Mouse (Mus musculus) ES-CJ7 (cell line): ENCODE data around the gene Ppp4r1.
A peak's percentile ranks its signal among the peaks of the same experiment; 100 is the strongest.

Source experiments
- DNase-seq: peaks from one replicate; pipeline ENCODE4 v3.0.0; 2011; ENCODE audit warnings: low read depth, low spot score

Ppp4r1 gene

GRCm38 (mm10) chr17:65771951-65772934, 10.1 kb upstream of the Ppp4r1 start, which contains the start of gene Rab31:
TSS of gene Rab31 (minus strand) at chr17:65772752.
- no peak for DNase-seq

DNA sequence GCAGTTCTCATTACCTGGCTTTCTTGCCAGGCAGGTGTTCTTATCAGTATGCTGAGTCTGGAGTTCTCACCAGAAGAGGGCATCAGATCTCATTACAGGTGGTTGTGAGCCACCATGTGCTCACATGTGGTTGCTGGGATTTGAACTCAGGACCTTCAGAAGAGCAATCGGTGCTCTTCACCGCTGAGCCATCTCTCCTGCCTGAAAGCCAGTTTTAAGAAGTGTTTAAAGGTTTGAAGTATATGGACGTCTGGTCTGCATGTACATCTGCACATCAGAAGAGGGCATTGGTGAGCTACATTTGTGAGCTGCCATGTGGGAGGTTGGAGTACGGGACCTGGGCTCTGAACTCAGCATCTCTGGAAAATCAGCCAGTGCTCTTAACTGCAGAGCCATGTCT, 8.8 kb upstream of the Ppp4r1 start:
- DNase-seq: no peak

GRCm38 (mm10) chr17:65774439-65774838, 7.9 kb upstream of the Ppp4r1 start:
- DNase-seq: no peak

DNA sequence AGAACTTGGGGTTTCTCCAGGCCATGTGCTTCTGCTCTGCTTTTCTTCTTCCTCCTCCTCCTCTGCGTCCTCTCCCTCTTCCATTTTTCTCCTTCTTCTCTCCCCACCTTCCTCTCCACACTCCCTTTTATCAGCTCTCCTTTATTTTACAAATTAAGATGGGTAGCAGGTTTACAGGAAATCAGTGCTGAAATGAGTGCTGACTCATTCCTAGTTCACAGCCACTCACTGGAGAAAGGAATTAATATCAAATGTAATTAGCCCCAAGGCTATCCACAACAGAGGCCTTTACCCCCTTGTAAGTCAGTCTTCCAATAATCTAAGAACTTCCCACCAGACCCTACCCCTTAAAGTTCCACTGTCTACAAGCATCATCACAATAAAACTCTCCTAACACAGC, 6.1 kb upstream of the Ppp4r1 start:
- DNase-seq: no peak

- DNase-seq: peak; percentile 81
Observed at GRCm38 (mm10) chr17:65777461-65777860, 4.9 kb upstream of the Ppp4r1 start.

DNA sequence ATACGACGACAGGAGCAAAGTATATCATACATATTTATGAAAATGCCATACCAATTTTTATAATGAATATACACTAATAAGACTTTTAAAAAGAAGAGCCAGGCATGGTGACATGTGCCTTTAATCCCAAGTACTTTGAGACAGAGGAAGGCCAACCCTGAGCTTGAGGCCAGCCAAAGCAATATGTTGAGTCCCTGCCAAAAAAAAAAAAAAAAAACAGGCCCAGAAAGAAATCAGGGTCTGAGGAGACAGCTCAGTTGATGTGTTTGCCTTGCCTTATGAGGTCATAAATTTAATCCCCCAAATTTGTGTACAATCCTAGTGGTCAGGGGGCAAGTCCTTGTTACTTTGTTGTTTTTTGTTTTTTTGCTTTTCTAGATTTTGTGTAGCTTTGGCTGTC, 1.4 kb upstream of the Ppp4r1 start:
- no peak for DNase-seq

DNA sequence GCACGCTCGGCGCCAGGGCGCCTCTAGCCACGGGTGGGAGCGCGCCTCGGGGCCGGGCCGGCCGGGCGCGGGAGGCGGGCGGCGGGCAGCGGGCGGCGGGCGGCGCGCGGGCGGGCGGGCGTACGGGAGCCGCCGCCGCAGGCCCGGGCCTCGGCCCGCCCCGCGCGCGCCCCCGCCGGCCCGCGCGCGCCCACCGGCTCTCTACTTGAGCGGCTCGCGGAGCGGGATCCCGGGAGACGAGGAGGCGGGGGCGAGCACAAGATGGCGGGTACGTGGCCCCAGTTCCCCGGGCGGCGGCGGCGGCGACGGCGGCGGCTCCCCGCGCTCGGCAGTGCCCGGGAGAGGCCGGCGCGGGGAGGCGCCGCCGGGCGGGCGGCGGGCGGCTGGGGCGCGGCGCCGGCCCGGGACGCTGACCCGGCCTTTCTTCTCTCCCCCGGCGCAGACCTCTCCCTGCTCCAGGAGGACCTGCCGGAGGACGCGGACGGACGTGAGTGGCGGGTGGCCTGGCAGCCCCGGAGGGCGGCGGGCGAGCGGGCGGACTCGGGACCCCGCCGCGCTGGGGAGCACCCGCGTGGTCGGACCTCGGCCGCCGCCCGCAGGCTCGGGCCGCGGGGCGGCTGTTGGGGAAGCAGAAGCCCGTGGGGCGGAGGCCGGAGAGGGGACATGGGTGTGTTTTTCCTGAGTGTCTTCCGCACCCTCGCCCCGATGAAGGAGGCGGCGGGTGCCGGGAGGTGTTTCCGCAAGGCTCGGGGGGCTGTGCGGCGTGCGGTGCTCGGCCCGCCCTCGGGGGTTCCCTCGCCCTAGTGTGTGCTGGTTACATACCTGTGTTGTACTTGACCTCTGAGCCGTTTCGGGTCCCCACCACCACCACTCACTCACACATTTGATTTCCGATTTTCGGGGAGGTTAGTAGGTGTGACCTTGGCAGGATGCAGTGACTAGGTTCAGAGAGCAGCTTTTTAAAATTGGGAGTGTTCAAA, 1.1 kb downstream of the Ppp4r1 start:
- DNase-seq: no peak

DNA sequence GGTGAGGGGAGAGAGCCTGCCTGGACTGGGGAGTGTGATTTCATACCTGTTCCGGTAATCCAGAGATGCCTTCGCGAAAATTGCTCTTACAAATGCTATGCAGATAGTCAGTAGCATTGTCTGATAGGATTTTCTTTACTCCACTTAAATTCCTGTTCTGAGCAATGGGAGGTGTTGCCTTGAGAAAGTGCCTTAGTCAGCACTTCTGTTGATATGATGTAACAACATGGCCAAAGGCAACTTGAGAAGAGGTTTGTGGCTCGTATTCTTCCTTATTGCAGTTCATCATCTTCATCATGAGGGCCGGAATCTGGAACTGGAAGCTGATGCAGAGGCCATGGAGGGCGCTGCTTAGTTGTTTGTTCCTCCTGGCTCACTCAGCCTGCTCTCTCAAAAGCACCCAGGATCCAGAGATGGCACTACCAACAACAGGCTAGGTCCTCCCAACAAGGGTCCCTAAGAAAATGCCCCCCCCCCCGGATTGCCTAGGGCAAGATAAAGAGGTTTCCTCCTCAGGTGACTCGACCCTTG, 2.3 kb downstream of the Ppp4r1 start:
- no peak for DNase-seq

- DNase-seq: no peak
Observed at GRCm38 (mm10) chr17:65785707-65786106, 3.3 kb downstream of the Ppp4r1 start.

DNA sequence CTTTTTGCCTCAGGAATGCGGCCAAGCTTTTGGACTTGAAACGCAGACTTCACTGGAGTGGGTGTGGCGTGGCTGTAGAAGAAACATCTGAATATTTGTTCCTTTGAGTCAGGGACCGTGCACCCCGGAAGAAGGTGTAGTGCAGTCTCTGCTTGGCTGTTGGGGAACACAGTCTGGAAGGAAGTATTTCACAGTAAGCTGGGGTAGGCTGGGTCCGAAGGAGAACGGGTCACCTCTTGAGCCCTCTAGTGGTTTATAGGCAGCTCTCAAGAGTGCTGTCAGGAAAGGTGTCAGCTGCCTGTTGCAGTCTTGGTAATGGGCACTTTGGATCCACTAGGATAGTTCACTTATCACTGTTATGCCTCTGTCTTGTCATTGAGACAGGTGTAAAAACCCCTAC, 3.9 kb downstream of the Ppp4r1 start:
- DNase-seq: peak; percentile 65

DNA sequence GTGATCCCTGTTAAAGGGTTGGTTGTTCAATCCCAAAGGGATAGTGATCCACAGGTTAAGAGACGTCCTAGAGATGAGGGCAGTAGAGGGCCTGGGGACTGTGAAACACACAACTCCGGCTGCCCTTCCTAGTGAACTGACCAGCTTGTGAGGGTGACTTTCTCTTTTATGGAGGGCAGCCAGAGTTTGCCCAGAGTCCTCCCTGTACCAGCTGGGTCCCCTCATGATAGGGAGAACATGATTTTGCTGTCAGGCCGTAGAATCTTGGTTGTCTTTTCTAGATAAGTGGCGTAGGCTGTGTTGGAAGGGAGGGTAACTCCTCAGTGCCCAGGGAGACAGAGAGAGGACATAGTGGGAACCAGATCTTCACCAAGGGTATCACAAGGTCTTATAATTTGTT, 4.9 kb downstream of the Ppp4r1 start:
- no peak for DNase-seq

- DNase-seq: no peak
Observed at GRCm38 (mm10) chr17:65788542-65789291, 6.3 kb downstream of the Ppp4r1 start.

GRCm38 (mm10) chr17:65789576-65789975, 7.2 kb downstream of the Ppp4r1 start:
- no peak for DNase-seq

DNA sequence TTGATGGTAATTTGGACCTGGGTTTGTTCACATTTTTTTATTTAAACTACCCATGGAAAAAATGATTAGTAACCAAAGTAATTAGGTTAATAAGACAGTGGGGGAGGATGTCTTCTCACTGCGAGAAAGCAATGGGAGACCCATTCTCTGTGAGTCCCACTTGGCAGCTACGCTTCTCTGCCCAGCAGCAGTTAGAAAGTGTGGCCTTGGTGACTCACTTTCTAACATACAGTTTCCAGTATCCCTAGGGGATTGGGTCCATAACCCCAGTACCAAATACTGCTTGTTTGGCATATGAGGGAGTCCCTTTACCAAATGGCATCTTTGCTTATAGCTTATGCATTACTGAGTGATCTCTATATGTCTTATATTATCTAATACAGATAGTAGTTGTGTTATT, 8.8 kb downstream of the Ppp4r1 start:
- no peak for DNase-seq

GRCm38 (mm10) chr17:65793307-65793930, 11.0 kb downstream of the Ppp4r1 start:
- no peak for DNase-seq

DNA sequence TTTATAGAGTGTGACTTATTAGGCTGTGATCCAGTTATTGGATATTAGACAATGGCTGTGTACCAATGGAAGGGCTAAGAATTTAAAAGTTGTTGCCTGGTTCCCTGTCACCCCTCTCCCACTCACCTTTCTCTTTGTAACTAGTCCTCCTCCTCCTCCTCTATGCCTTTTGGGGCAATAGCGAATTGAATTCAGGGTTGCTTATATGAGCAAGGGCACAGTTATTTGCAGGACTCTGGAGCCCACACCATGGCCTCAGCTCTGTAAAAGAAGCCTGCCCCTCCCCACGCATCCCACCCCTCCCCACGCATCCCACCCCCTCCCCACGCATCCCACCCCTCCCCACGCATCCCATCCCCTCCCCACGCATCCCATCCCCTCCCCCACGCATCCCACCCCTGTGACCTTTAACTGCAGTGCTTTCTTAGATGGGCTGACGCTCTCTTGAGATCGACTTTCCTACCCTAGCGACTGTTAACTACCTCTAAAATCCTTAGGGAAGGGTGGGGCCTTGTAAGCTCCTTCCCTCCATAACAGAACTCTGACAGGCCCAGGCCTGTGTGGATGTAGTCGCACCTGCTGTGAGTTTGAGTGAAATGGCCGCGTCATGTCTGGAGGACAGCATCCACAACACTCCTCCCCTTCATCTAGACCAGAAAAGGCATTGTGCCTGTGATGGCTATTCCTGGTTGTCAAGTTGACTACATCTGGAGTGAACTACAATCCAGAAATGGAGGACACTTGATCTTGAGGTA, 11.9 kb downstream of the Ppp4r1 start:
- DNase-seq: peak; percentile 53

- DNase-seq: no peak
Observed at GRCm38 (mm10) chr17:65796056-65796455, 13.7 kb downstream of the Ppp4r1 start.

- DNase-seq: no peak
Observed at GRCm38 (mm10) chr17:65798446-65798845, 16.1 kb downstream of the Ppp4r1 start.

- DNase-seq: no peak
Observed at GRCm38 (mm10) chr17:65799353-65799752, 17.0 kb downstream of the Ppp4r1 start.

DNA sequence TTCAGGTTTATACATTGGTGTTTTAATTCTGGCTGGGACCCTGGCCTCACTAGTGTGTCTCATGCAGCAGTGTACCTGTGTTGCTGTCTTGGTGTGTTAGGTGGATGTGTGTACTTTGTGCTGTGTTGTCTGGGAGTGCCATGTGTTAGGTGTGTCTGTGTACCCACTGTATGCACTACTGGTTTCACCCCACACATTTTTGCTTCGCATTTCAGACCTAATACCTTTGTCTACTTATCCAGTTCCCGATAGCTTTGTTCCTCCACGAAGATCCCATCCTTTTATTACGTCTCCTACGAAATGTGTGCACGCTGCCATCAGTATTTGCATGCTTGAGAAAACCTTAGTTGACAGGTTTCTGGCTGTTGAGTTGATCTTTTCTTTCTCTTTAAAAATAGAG, 18.1 kb downstream of the Ppp4r1 start:
- no peak for DNase-seq
